Comparison of ENCODE assay signal across 8 mouse cellular contexts in genomic region chr3:54915643-54916071, GRCm38 (mm10). TPM values are rescaled to one million over a fixed set of nuclear protein-coding genes. Genes with fewer than 3 reads are reported as not detected.
DNase-seq lines count a peak whose midpoint lies in the region; ATAC-seq and TF ChIP-seq lines count a peak whose summit lies in the region.

Gene Sertm1, minus strand, starts transcription at chr3:54915887.

- WGBS in liver, embryonic 15.5 days (ENCODE audit: insufficient replicate concordance), result 2% methylated on average over 38 of the region's 38 CpGs
- under 1% methylated on average over 38 of the region's 38 CpGs for WGBS in stomach, embryonic 14.5 days

- H3K4me3 ChIP-seq in liver, embryonic 15.5 days (replicated peaks), result peak within 1 kb of the TSS; percentile 48
- peak within 1 kb of the TSS; percentile 48 for H3K4me3 ChIP-seq in stomach, embryonic 14.5 days (ENCODE audit: low read depth, low read length)

- peak; percentile 29 for ATAC-seq in Patski
- ATAC-seq in liver, embryonic 15.5 days (ENCODE audit: insufficient read depth), result peak; percentile 85
- peak; percentile 95 for ATAC-seq in stomach, embryonic 14.5 days (ENCODE audit: insufficient number of reproducible peaks, insufficient read depth, low FRiP score, low read depth)

- H3K4me1 ChIP-seq in liver, embryonic 15.5 days (replicated peaks), result no peaks in the 10 kb centered on the region
- peaks cover 8% of the 10 kb centered on the region; the same call in 1 of the 2 replicates for H3K4me1 ChIP-seq in stomach, embryonic 14.5 days (ENCODE audit: control insufficient read depth, insufficient read depth, low read length)

- POLR2A ChIA-PET in Patski (lab: Charles Lee), result no interaction called here

- in situ Hi-C loops in Patski (cut with MboI; ENCODE audit: low pct_unique_long_range_greater_than_20kb), result no loop called here

- DNase-seq in cerebellum, postnatal 14 days, result peak; percentile 45 to 52
- no peak for DNase-seq in cerebellum, adult 9-10 months
- DNase-seq in Patski (ENCODE audit: low read depth, low spot score), result no peak
- peak; percentile 58 for DNase-seq in forelimb bud, embryonic 11.5 days (ENCODE audit: low read depth, low spot score)
- peak; percentile 60 to 65 for DNase-seq in kidney, postnatal 4 days
- DNase-seq in spleen, postnatal 4 days (ENCODE audit: low spot score in 2 of 2), result no peak

- H3K27me3 ChIP-seq in Patski, result peaks cover 23% of the 10 kb centered on the region
- H3K27me3 ChIP-seq in liver, embryonic 15.5 days, result peaks cover 22% of the 10 kb centered on the region
- peaks cover 5% of the 10 kb centered on the region; the same call in 1 of the 2 replicates for H3K27me3 ChIP-seq in stomach, embryonic 14.5 days (ENCODE audit: control insufficient read depth, insufficient read depth, low read length)

- H3K9me3 ChIP-seq in liver, embryonic 15.5 days (replicated peaks), result no peaks in the 10 kb centered on the region
- H3K9me3 ChIP-seq in stomach, embryonic 14.5 days (ENCODE audit: control insufficient read depth, low read depth, low read length), result no peaks in the 10 kb centered on the region

- TF ChIP-seq CTCF in Patski (IDR thresholded peaks at IDR 0.05), result no peak

- H3K4me2 ChIP-seq in liver, embryonic 15.5 days, result peak within 1 kb of the TSS; percentile 53
- peak within 1 kb of the TSS; percentile 84 for H3K4me2 ChIP-seq in stomach, embryonic 14.5 days (replicated peaks; ENCODE audit: low read depth, low read length)

- CTCF ChIA-PET in Patski (lab: Charles Lee), result no interaction called here

- peak within 1 kb of the TSS; percentile 9; the same call in 1 of the 2 replicates for H3K27ac ChIP-seq in liver, embryonic 15.5 days (replicated peaks)
- H3K27ac ChIP-seq in stomach, embryonic 14.5 days (ENCODE audit: low read length), result no peak within 1 kb of the TSS

- no peak within 1 kb of the TSS for H3K9ac ChIP-seq in liver, embryonic 15.5 days
- H3K9ac ChIP-seq in stomach, embryonic 14.5 days (replicated peaks; ENCODE audit: low read depth, low read length), result no peak within 1 kb of the TSS; the same call in 1 of the 2 replicates

- H3K36me3 ChIP-seq in liver, embryonic 15.5 days (replicated peaks), result no peaks in the 10 kb centered on the region
- no peaks in the 10 kb centered on the region for H3K36me3 ChIP-seq in stomach, embryonic 14.5 days (ENCODE audit: control insufficient read depth, insufficient read depth, low read length)

RNA-seq across cellular contexts. Expression of gene Sertm1, which starts in this region (rescaled TPM):
- polyA plus RNA-seq in Patski (2021), result not detected
- polyA plus RNA-seq in liver, embryonic 15.5 days (2015; fragmentation: Nextera tagmentation; extraction: Ambion mirVana), result 0.23 and 0.41 TPM in 2 replicates
- polyA plus RNA-seq in stomach, embryonic 14.5 days (2014; fragmentation: Nextera tagmentation; extraction: Ambion mirVana), result not detected in 2 replicates

Comparison
In these comparisons a context has a peak if more than half of its experiments do, and no peak if none do; other contexts are left out.
1. DNase-seq: peak in cerebellum, postnatal 14 days (2 of 2), forelimb bud, embryonic 11.5 days (single experiment) and kidney, postnatal 4 days (2 of 2); none in cerebellum, adult 9-10 months (single experiment), Patski (single experiment) and spleen, postnatal 4 days (0 of 2).
2. Peak in ATAC-seq in Patski; RNA of the gene not detected or under 1 TPM.
3. Peak in ATAC-seq, H3K4me3 ChIP-seq, H3K27ac ChIP-seq and H3K4me2 ChIP-seq in liver, embryonic 15.5 days; RNA of the gene not detected or under 1 TPM.
4. Peak in ATAC-seq, H3K4me3 ChIP-seq and H3K4me2 ChIP-seq in stomach, embryonic 14.5 days; RNA of the gene not detected or under 1 TPM.
5. ATAC-seq: peak in every context shown above with its lines; median percentile 95 in stomach, embryonic 14.5 days; 85 in liver, embryonic 15.5 days; 29 in Patski.